Mouse (Mus musculus): Measurements from ENCODE around the gene Mcub. TPM values are rescaled to one million over a fixed set of nuclear protein-coding genes. Genes with fewer than 3 reads are reported as not detected.
A peak's percentile ranks its signal among the peaks of the same experiment; 100 is the strongest.

Gene Mcub
- total RNA-seq (2015) (3.3 TPM in 2 replicates), total RNA-seq (2017) (4.2 and 4.4 TPM in 2 replicates)

GRCm38 (mm10) chr3:129969432-129970395 is at the start of gene Mcub:
Gene Mcub (minus strand): TSS chr3:129970206.
- ATAC-seq (replicated peaks; ENCODE audit: poor library complexity): peak; percentile 88

DNA sequence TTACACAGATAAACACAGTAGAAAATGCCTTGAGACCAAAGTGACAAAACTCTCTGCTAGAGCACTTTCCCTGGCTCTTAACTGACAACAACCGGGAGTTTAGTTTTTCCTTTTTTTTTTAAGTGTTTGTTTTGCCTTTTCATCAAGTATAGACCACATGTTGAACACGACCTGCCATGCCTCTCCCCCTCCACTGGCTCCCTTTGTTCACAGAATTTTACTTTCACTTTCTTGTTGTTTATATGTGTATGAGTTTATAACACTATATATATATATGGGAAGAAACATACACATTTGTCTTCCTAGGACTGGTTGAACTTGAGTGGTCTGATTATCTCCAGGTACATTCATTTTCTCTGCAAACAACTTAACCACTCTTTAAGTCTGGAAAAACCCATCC is 42.9 kb upstream of the Mcub start:
- ATAC-seq (replicated peaks; ENCODE audit: poor library complexity): 0 out of 2 replicates have a peak, but pooled peaks have one; percentile 31

DNA sequence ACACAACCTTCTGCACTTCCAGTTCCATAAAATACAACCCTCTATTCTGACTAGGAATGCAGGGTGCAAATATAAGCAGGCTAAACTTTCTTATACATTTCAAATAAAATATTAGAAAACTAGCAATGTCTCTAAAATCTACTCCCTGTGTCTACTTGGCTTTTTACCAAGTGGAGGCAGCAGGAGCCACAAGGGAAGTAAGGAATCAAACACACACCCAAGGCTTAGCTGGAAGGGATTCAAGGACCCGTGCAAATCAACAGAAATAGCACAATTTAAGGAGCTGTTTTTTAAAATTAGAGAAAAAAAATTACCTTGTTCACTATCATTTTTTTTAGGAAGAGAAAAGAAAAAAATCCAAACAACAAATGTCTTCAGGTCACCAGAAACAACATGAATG is 41.2 kb upstream of the Mcub start:
- ATAC-seq (replicated peaks; ENCODE audit: poor library complexity): no peak

DNA sequence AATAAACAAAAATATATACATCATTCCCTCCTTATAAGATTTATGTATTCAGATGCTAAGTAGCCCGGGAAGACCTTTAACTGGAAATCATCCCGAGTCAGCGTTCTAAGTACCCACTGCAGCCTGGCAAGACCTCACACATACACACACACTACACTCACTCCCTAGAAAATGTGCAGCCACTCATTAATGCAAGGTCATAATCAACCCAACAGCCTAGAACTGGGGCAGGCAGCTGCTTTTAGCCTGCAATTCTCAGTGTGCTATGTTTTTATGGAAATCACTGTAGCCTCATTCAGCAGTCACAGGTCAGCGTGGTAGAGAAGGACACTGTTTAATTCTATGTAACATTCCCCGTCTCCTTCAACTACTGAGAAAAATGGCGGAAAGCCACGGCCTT is 36.1 kb upstream of the Mcub start:
- ATAC-seq (replicated peaks; ENCODE audit: poor library complexity): no peak

GRCm38 (mm10) chr3:130000926-130001325 is 30.9 kb upstream of the Mcub start:
- no peak for ATAC-seq (replicated peaks; ENCODE audit: poor library complexity)

- no peak for ATAC-seq (replicated peaks; ENCODE audit: poor library complexity)
Measured at GRCm38 (mm10) chr3:129998526-129998925, 28.5 kb upstream of the Mcub start.

DNA sequence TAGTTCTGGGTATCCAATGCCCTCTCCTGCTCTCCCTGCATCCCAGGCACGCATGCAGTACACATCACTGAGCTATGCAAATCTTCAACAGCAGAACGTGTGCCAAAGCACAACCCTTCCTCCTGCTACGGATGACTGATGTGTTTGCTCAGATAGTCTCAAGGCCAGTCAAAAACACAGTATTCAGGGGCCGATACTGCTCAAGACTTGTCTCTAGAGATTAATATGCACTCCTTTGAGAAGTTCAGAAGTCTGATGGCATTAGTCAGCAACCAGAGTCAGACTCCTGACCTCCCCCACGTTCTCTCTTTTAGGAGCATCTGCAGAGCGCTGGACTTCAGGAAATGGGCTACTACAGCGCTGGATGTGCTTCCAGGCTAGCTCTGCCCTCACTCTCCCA is 28.0 kb upstream of the Mcub start:
- ATAC-seq (replicated peaks; ENCODE audit: poor library complexity): no peak

DNA sequence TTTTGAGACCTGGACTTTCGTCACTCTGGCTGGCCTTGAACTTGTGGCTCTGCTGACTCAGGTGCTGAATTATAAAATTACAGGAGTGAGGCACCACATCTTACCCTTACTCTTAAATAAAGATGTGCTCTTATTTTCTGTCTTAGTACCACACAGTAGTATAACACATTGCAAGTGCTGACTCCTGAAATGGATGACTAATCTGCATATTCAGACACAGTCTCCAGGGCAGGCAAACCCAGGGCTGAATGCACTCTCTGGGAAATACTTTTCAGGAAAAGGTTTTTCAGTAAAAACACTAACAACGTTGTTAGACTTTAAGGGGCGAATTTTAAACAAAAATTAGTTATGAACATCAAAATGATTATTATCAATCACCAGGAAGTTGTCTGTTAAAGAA is 27.3 kb upstream of the Mcub start:
- ATAC-seq (replicated peaks; ENCODE audit: poor library complexity): no peak

- no peak for ATAC-seq (replicated peaks; ENCODE audit: poor library complexity)
Measured at GRCm38 (mm10) chr3:129987297-129987696, 17.3 kb upstream of the Mcub start.

GRCm38 (mm10) chr3:129985335-129985734 is 15.3 kb upstream of the Mcub start:
- ATAC-seq (replicated peaks; ENCODE audit: poor library complexity): no peak

- ATAC-seq (replicated peaks; ENCODE audit: poor library complexity): peak; percentile 91
Measured at GRCm38 (mm10) chr3:129984797-129985196, 14.8 kb upstream of the Mcub start.

DNA sequence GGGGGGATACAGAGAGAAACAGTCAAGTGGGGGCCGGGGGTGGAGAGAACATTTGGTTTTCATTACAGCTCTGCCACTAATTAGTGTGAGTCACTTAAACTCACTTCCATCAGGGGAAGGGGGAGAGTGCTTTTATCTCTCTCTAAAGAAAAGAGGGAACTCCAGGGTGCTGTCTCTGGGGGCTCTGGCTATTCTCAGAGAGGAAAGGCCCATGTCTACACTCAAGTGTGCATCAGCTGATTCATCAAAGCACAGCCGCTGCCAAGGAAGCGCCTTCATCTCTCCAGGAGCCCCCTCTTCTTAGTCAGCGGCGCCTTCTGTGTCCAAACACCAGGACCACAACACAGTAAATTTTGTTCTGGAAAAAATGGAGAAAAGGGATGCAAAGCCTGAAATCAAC is 12.3 kb upstream of the Mcub start:
- ATAC-seq (replicated peaks; ENCODE audit: poor library complexity): no peak

DNA sequence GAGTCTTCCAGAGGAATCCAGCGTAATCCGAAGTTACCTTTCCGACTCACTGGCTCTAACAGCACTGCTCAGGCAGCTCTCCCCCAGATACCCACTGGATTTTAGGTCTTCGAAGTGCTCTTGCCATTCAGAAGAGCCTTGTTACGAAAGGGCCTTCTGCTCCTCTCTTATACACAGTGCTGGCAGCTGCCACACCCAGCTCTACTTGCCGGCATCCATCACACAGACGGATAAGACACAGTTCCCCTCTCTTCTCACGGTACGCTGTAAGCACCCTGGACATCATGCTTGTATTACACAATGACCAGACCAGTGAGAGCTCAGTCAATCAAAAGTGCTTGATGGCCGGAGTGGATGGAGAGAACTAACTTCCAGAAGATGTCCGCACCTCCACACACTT is 11.8 kb upstream of the Mcub start:
- ATAC-seq (replicated peaks; ENCODE audit: poor library complexity): no peak

- 0 out of 2 replicates have a peak, but pooled peaks have one; percentile 9 for ATAC-seq (replicated peaks; ENCODE audit: poor library complexity)
Measured at GRCm38 (mm10) chr3:129979510-129979909, 9.5 kb upstream of the Mcub start.

DNA sequence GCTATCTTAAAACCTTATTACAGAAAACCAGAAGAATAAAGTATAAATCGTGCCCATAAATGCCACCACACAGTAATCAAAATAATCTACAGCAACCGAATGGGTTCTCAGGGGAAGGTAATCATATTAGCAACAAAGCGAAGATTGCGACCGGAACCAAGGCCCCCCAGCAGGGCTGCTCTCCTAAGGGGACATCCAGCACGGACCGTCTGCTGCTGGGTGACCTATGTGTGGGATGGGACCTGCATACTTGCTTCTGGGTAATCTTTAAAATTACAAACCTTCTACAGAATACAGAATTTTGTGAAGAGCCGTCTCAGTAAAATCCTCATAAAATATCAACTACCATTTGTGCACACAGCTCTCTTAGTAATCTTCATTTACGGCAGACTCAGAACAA is 8.7 kb upstream of the Mcub start:
- ATAC-seq (replicated peaks; ENCODE audit: poor library complexity): no peak

- ATAC-seq (replicated peaks; ENCODE audit: poor library complexity): no peak
Measured at GRCm38 (mm10) chr3:129976317-129976716, 6.3 kb upstream of the Mcub start.

- peak; percentile 11; the same call in 1 of the 2 replicates for ATAC-seq (replicated peaks; ENCODE audit: poor library complexity)
Measured at GRCm38 (mm10) chr3:129970529-129971515, 816 bp upstream of the Mcub start.

DNA sequence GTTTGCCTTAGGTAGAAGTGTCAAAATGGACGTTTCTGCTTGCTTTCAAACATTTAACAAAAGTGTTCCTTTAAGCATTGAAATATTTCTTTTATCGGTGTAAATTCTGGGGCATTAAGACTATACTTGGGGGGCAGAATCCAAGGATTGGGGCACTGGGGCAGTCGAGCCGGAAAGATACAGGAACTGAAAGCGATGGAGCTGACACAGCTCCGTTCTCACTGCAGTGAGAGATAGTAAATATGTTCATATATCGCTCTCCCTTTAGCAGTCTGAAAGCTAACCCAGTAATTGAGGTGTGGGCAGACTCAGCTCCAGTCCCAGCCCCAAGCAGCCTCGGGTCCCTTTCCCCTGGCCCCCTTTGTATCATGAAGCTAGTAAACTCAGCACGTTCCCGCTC is 975 bp downstream of the Mcub start:
- ATAC-seq (replicated peaks; ENCODE audit: poor library complexity): peak; percentile 13; the same call in 1 of the 2 replicates

DNA sequence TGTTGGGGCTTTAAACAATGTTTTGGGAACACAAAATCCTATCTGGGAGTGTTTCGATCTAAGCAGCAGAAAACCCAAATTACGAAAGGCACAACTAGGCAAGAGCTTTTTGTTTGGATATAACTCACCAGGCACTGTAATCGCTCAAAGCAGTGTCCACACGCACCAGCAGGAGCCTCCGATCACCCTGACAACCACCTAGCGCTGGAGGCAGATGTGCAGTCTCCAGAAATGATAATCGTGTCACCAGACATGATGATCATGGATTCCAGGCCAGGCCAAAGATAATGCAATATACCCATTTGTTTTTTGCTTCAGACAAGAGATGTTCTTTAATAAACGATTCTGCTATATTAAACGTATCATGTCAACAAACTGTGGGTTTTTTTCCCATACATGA is 2.1 kb downstream of the Mcub start:
- no peak for ATAC-seq (replicated peaks; ENCODE audit: poor library complexity)

DNA sequence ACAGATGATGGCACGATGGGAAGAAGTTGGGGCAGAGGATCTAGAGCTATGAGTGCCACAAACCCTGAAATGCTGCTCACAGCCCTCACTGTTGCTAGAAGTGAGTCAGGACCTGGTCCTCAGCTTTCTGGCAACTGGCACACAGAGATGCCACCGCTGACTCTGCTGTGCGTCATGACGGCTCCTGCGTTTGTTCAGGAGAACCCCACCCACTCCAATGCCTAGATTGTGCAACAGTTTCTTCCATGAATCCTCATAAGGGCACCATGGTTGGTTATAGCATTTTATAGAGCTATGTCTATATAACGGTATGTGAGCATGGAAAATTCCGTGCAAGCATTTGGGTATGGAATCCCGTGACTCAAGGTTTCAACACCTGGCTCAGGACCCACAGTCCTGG is 5.3 kb downstream of the Mcub start:
- ATAC-seq (replicated peaks; ENCODE audit: poor library complexity): no peak

- no peak for ATAC-seq (replicated peaks; ENCODE audit: poor library complexity)
Measured at GRCm38 (mm10) chr3:129962533-129962932, 7.5 kb downstream of the Mcub start.
